Mouse (Mus musculus) lung, postnatal 4 days (tissue): ENCODE measurements around the gene Tmtc4.
A peak's percentile ranks its signal among the peaks of the same experiment; 100 is the strongest.

ENCODE experiments used
- DNase-seq, 2 experiments: peaks; one replicate each; pipeline ENCODE4 v3.0.0; 2021

Tmtc4 gene

GRCm38 (mm10) chr14:122983226-122984215, at the start of gene Tmtc4:
Gene Tmtc4, minus strand, starts transcription at chr14:122984035.
- peak; percentile 96 to 97 for DNase-seq

- DNase-seq = no peak
Observed at GRCm38 (mm10) chr14:123032435-123032834, 48.6 kb upstream of the Tmtc4 start.

GRCm38 (mm10) chr14:123027876-123028275, 44.0 kb upstream of the Tmtc4 start:
- DNase-seq = no peak

- DNase-seq = no peak
Observed at GRCm38 (mm10) chr14:123022981-123023380, 39.1 kb upstream of the Tmtc4 start.

- no peak for DNase-seq
Observed at GRCm38 (mm10) chr14:123016310-123016709, 32.5 kb upstream of the Tmtc4 start.

- DNase-seq = no peak
Observed at GRCm38 (mm10) chr14:123015687-123016086, 31.9 kb upstream of the Tmtc4 start.

GRCm38 (mm10) chr14:123009108-123010018, 25.5 kb upstream of the Tmtc4 start:
- DNase-seq = no peak

- no peak for DNase-seq
Observed at GRCm38 (mm10) chr14:123008672-123009071, 24.8 kb upstream of the Tmtc4 start.

DNA sequence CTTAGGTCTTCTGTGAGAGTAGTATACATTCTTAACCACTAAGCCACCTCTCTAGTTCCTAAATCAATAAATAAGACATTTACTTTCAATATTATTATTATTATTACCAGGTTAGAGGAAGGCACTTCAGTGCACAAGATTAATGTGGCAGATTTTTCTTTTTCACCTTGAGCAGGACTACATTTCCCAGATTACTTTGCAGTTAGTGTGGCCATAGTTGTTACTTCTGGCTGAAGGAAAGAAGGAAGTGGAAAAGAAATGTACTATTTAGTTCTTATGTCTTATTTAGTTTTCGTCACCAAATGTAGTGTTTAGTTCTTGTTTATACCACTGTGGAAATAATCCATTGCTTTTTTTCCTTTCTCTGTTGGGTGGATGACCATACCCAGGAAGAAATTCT, 19.9 kb upstream of the Tmtc4 start:
- no peak for DNase-seq

- no peak for DNase-seq
Observed at GRCm38 (mm10) chr14:123001391-123001790, 17.6 kb upstream of the Tmtc4 start.

GRCm38 (mm10) chr14:122997465-122997864, 13.6 kb upstream of the Tmtc4 start:
- DNase-seq = no peak

DNA sequence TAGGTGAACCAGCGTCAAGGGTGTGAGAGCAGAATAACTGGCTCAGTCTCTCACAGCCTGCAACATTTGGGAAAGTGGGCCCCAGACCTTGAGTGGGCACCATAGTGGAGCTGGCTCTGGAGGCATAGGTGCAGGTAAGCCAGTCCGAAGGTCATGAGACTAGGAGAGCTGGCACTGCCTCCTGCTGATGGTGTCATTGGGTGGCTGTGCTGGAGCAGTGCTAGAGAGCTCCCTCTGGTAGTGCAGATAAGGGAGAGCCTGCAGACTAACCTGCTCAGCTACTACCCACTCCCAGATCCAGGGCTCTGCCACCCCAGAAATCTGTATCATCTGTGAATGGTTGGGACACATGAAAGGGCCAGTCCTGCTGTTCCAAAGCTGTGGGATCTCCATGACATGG, 10.1 kb upstream of the Tmtc4 start:
- DNase-seq = no peak

DNA sequence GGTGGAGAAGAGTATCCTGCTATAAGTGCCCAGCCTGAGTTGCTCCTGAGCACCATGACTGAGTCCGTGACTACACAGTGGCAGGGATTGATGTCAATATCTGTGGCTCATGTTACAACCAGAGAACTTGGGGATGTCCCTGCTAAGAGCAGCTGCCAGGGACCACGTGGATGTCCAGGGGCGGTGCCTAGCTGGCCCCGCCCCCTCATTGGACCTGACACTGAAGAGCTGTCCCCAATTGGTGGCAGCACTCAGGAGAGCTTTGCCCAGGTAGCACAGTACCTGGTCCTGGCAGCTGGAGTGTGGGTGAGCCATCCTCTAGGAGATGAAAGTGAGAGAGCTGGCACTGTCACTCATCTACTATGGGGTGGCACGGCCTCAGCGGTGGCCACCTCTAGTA, 9.1 kb upstream of the Tmtc4 start:
- DNase-seq = peak in 1 of 2 experiments; percentile 24

- DNase-seq = no peak
Observed at GRCm38 (mm10) chr14:122990521-122991052, 6.8 kb upstream of the Tmtc4 start.

DNA sequence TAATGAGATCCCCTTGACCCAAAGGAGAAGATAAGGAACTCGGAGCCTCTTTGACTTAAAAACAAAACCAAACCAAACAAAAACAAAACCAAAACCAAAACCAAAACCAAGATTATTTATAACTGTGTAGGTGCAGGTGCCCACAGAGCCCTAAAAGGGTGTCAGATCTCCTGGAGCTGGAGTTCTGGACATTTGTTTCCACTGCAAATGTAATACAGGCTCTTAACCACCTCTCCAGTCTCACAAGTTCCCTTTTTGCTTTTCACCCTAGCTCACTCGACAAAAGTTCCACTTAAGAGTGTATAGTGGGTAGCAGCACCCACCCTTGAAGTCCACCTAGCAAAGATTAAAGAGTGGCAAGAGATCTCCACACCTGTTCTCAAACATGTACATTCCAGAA, 2.6 kb upstream of the Tmtc4 start:
- DNase-seq = no peak

DNA sequence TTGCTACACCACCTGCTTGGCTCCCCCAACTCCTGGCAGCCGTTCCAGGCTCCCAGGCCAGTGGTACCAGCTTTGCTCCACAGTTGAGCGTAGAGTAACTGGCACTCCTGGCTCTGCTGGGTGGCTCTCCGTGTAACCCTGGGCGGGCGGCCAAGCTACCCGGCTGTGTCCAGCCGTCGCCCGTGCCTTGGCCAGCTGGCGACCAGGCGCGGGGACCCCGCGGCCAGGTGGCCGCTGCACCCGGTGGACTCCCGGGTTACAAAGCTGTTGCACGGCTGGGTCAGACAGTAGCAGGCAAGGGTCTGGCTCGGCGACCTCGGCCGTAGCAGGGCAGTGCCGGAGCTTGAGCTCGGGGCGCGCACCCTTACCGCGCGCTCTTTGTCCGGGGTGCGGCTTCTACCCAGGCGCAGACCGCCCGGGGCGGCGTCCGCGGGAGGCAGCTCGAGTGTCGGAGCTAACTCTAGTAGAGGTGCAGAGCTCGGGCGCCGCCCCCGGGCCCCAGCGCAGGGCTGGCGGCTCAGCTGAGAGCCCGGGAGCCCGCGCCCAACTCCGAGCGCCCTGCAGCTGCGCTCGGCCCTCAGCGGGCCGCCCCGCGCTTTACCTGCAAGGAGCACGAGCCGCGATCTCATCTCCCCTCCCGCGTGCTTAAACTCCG, 1.1 kb downstream of the Tmtc4 start:
- peak; percentile 75 to 87 for DNase-seq

GRCm38 (mm10) chr14:122981831-122982485, 1.9 kb downstream of the Tmtc4 start:
- no peak for DNase-seq

DNA sequence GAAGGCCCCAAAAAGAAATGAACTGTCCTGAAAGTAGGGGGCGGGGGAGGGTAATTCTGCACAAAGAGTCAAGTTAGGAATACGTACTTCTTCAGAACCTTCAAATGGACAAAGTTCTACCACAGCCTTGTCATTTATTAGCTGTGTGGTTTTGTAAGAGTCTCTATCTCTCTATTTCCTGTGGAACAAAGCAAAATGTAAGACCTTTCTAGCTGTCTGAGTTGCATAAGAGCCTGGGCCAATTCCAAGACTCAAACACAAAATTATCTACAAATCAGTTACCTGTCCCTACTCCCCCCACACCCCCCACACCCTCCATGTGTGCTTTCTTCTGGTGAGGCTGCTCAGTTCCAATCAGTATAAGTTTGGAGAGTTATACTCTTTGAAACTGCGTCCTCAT, 5.0 kb downstream of the Tmtc4 start:
- DNase-seq = no peak

DNA sequence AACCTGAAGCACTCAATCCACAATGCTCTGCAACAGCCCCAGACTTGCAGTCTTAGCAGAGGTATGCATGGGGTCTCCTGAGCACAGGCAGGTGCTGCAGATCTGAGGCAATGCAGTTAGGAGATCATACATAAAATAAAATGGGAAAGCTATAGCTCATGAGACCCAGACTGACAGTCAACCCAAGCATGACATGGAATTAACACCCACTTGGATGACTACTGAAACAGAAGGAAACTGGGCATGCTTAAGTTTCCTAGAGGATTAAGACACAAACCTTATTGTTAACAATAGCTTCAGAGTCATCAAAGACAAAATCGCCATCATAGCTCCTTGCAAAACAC, 6.1 kb downstream of the Tmtc4 start:
- DNase-seq = no peak

- peak; percentile 16 to 76 for DNase-seq
Observed at GRCm38 (mm10) chr14:122977056-122977796, 6.6 kb downstream of the Tmtc4 start.

GRCm38 (mm10) chr14:122974854-122975570, 8.8 kb downstream of the Tmtc4 start:
- DNase-seq = no peak
